Mouse (Mus musculus) liver, adult 2 months (tissue): ENCODE data around the gene Rpl23. TPM values are rescaled to one million over a fixed set of nuclear protein-coding genes. Genes with fewer than 3 reads are reported as not detected.
"Not testable (repeated sequence)": the region's sequence is repeated elsewhere in the genome, so short reads cannot be mapped to it uniquely, and the experiment has no call there.

Experiments
- DNase-seq: peaks from one replicate; pipeline ENCODE4 v3.0.0-alpha.2; 2011; ENCODE audit warnings: low read depth, low spot score; ENCODE audit errors: extremely low read depth
- H3K27ac ChIP-seq: fragments of 200-500 bp; replicated peaks from 2 replicates; pipeline ENCODE4 v1.5.1; 2012; ENCODE audit warnings: low read depth, mild to moderate bottlenecking, control low read depth, inconsistent platforms, low read length; ENCODE audit not compliant: insufficient read depth
- H3K27me3 ChIP-seq: fragments of 200-500 bp; 2 replicates; pipeline ENCODE4 v1.6.1; 2012; ENCODE audit warnings: mild to moderate bottlenecking, moderate library complexity, low read length, inconsistent platforms; ENCODE audit not compliant: control insufficient read depth, insufficient read depth
- H3K36me3 ChIP-seq: fragments of 200-500 bp; 2 replicates; pipeline ENCODE4 v1.6.1; 2012; ENCODE audit warnings: low read length, inconsistent platforms; ENCODE audit not compliant: control insufficient read depth, insufficient read depth
- H3K4me1 ChIP-seq: fragments of 200-500 bp; 2 replicates; pipeline ENCODE4 v1.6.1; 2011; ENCODE audit warnings: low read length; ENCODE audit not compliant: control insufficient read depth, insufficient read depth
- H3K4me3 ChIP-seq: fragments of 200-500 bp; 2 replicates; pipeline ENCODE4 v1.5.1; 2011; ENCODE audit warnings: low read depth, mild to moderate bottlenecking, control low read depth, low read length, moderate library complexity; ENCODE audit not compliant: insufficient read depth
- H3K79me2 ChIP-seq: fragments of 200-500 bp; 2 replicates; pipeline ENCODE4 v1.6.1; 2012; ENCODE audit warnings: inconsistent platforms, mild to moderate bottlenecking, low read length, moderate library complexity; ENCODE audit not compliant: control insufficient read depth, insufficient read depth
- H3K9ac ChIP-seq: fragments of 200-500 bp; 2 replicates; pipeline ENCODE4 v1.6.1; 2012; ENCODE audit warnings: low read depth, mild to moderate bottlenecking, control low read depth, inconsistent platforms, low read length
- CTCF ChIP-seq: fragments of 200-500 bp; IDR thresholded peaks from 2 replicates; pipeline ENCODE4 v1.5.1; 2011; ENCODE audit warnings: low read depth, low read length, control low read depth
- POLR2A ChIP-seq: fragments of 200-500 bp; IDR thresholded peaks from 2 replicates; pipeline ENCODE4 v1.6.1; 2011; ENCODE audit warnings: low read length, control low read depth; ENCODE audit not compliant: insufficient read depth; ENCODE audit errors: extremely low read depth
- WGBS: fragments of 180-500 bp; shearing (Covaris S2); methylation state at CpG from one replicate; pipeline ENCODE4 v1.1.7; 2018; 5-methylcytosine and 5-hydroxymethylcytosine counted together
- polyA plus RNA-seq: library from polyadenylated mRNA; depleted of rRNA; stranded (reverse); fragments of >200 nt; gene quantifications from 2 replicates; pipeline ENCODE4 v1.2.3, GENCODE M21; 2012; rRNA removed
- total RNA-seq: library from RNA; depleted of rRNA; stranded (reverse); fragments of >200 nt; gene quantifications from 2 replicates; pipeline ENCODE4 v1.2.3, GENCODE M21; 2014; rRNA removed

Rpl23 gene
- total and polyA plus RNA-seq, 2 experiments: 68.5 to 283 TPM

DNA sequence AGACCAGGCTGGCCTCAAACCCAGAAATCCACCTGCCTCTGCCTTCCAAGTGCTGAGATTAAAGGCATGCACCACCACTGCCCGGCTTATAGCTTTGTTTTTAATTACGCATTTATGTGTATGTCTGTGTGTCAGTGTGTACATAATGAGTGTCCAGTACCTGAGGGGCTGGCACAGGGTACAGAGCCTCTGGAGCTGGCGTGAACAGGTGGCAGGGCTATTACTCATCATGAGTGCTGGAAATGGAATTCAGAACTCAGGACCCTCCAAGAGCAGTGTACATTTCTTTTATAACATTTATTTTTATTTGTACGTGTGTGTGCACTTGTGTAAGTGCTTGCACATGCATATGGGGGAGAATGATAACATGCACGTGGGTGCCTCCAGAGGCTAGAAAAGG, 45.6 kb downstream of the Rpl23 start:
- WGBS: 93% methylated on average over 5 of the region's 5 CpGs
- TF ChIP-seq POLR2A (no peak), CTCF (no peak)

GRCm38 (mm10) chr11:97734810-97735209, 47.4 kb downstream of the Rpl23 start:
- not testable (repeated sequence) for DNase-seq, H3K4me3 ChIP-seq, H3K4me1 ChIP-seq, H3K27me3 ChIP-seq, H3K79me2 ChIP-seq, H3K27ac ChIP-seq, H3K9ac ChIP-seq
- WGBS: 81% methylated on average over 5 of the region's 5 CpGs
- peaks cover 12% of the 10 kb centered on the region for H3K36me3 ChIP-seq

More for the DNA sequence above, 45.6 kb downstream of the Rpl23 start:
- Histone ChIP-seq H3K4me1 (peaks cover 11% of the 10 kb centered on the region), H3K9ac (no peak overlapping the region), H3K36me3 (peaks cover 3% of the 10 kb centered on the region; the same call in 1 of the 2 replicates), H3K4me3 (no peak overlapping the region), H3K27ac (no peak overlapping the region), H3K79me2 (peaks cover 18% of the 10 kb centered on the region; the same call in 1 of the 2 replicates), H3K27me3 (no peaks in the 10 kb centered on the region)
- DNase-seq: no peak

DNA sequence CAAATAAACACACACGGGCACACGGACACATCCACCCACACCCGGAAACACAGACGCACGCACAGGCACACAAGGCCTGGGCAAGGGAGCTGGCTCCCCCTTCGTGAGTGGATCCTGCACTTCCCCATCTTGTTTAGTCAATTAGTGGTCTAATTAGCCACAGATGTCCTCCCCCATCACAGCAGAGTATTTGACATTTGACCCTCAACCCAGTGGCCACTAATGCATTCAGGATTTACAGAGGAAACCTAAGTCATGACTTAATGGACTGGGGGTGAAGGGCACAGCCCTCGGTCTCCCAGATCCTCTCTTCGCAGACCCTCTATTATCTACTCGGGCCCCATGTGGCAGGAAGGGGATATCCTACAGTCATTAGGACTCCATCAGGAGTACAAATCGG, 48.5 kb downstream of the Rpl23 start:
- H3K4me1 ChIP-seq: peaks cover 5% of the 10 kb centered on the region
- peaks cover 12% of the 10 kb centered on the region for H3K36me3 ChIP-seq
- TF ChIP-seq CTCF (no peak), POLR2A (no peak)
- DNase-seq: no peak
- H3K79me2 ChIP-seq: peaks cover 6% of the 10 kb centered on the region; the same call in 1 of the 2 replicates
- WGBS: 58% methylated on average over 10 of the region's 10 CpGs
- H3K4me3 ChIP-seq: no peak overlapping the region
- H3K27ac ChIP-seq: no peak overlapping the region
- no peak overlapping the region for H3K9ac ChIP-seq
- no peaks in the 10 kb centered on the region for H3K27me3 ChIP-seq

- Histone ChIP-seq H3K9ac (no peak overlapping the region), H3K79me2 (0 out of 2 replicates have a peak, but pooled peaks cover 3% of the 10 kb centered on the region), H3K27me3 (no peaks in the 10 kb centered on the region), H3K36me3 (peaks cover 16% of the 10 kb centered on the region), H3K27ac (no peak overlapping the region), H3K4me1 (0 out of 2 replicates have a peak, but pooled peaks cover 1% of the 10 kb centered on the region), H3K4me3 (no peak overlapping the region)
- no peak for DNase-seq
- TF ChIP-seq CTCF: no peak
- TF ChIP-seq POLR2A: no peak
- 93% methylated on average over 7 of the region's 7 CpGs for WGBS
Observed at GRCm38 (mm10) chr11:97728730-97729129, 53.5 kb downstream of the Rpl23 start.

DNA sequence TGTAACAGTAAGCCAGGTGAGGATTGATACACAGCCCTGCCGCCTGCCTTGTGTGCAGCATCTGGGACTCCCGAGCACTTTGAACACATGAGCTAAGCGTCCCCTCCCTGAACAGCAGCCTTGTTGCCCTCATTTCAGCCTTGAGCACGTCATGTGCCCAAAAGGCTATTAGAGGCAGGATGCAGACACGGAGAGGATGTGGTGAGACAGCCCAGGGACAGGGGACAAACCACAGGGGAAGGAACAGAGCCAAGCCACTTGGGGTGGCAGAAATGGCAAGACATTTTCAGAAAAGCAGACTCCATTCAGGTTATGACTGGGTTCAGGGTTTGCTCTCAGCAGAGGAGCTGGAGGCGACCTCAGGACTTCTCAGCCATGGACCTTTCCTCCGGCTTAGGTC, 53.9 kb downstream of the Rpl23 start:
- Histone ChIP-seq H3K4me1 (0 out of 2 replicates have a peak, but pooled peaks cover 1% of the 10 kb centered on the region), H3K79me2 (no peaks in the 10 kb centered on the region), H3K27ac (no peak overlapping the region), H3K27me3 (no peaks in the 10 kb centered on the region), H3K4me3 (no peak overlapping the region), H3K36me3 (peaks cover 16% of the 10 kb centered on the region), H3K9ac (no peak overlapping the region)
- DNase-seq: no peak
- TF ChIP-seq POLR2A: no peak
- no peak for TF ChIP-seq CTCF
- WGBS: 87% methylated on average over 7 of the region's 7 CpGs

Other genes starting within 250 kb of the Rpl23 start
- gene Srcin1, start 206.3 kb downstream of the Rpl23 start, total RNA-seq: under 0.01 and 0.20 TPM in 2 replicates
- 0.06 and 0.12 TPM in 2 replicates for gene Srcin1, start 206.3 kb downstream of the Rpl23 start, polyA plus RNA-seq
- gene Epop, start 152.7 kb downstream of the Rpl23 start, total RNA-seq: 0.37 and 0.67 TPM in 2 replicates
- 2.5 and 3.5 TPM in 2 replicates for gene Epop, start 152.7 kb downstream of the Rpl23 start, polyA plus RNA-seq
- 3.8 and 6.0 TPM in 2 replicates for gene Mllt6, start 119.0 kb downstream of the Rpl23 start, total RNA-seq
- 8.9 and 11.2 TPM in 2 replicates for gene Mllt6, start 119.0 kb downstream of the Rpl23 start, polyA plus RNA-seq
- gene Cisd3, start 96.6 kb downstream of the Rpl23 start, total RNA-seq: 35.7 and 41.0 TPM in 2 replicates
- 73.6 and 94.5 TPM in 2 replicates for gene Cisd3, start 96.6 kb downstream of the Rpl23 start, polyA plus RNA-seq
- gene Pcgf2, start 81.9 kb downstream of the Rpl23 start, total RNA-seq: 0.34 and 0.37 TPM in 2 replicates
- gene Pcgf2, start 81.9 kb downstream of the Rpl23 start, polyA plus RNA-seq: 5.6 and 12.0 TPM in 2 replicates
- 281 and 313 TPM in 2 replicates for gene Psmb3, start 79.0 kb downstream of the Rpl23 start, total RNA-seq
- 299 and 334 TPM in 2 replicates for gene Psmb3, start 79.0 kb downstream of the Rpl23 start, polyA plus RNA-seq
- gene Pip4k2b, start 37.7 kb downstream of the Rpl23 start, total RNA-seq: 4.1 and 5.5 TPM in 2 replicates
- gene Pip4k2b, start 37.7 kb downstream of the Rpl23 start, polyA plus RNA-seq: 10.8 and 11.0 TPM in 2 replicates
- 5.8 and 6.8 TPM in 2 replicates for gene Cwc25, start 15.9 kb downstream of the Rpl23 start, total RNA-seq
- 6.2 and 6.3 TPM in 2 replicates for gene Cwc25, start 15.9 kb downstream of the Rpl23 start, polyA plus RNA-seq
- not detected in 2 replicates for gene 1700001P01Rik, start 6.5 kb downstream of the Rpl23 start, total RNA-seq
- not detected in 2 replicates for gene 1700001P01Rik, start 6.5 kb downstream of the Rpl23 start, polyA plus RNA-seq
- gene Lasp1, start 16.6 kb upstream of the Rpl23 start, total RNA-seq: 23.3 and 33.3 TPM in 2 replicates
- gene Lasp1, start 16.6 kb upstream of the Rpl23 start, polyA plus RNA-seq: 80.5 and 85.4 TPM in 2 replicates
- gene B230217C12Rik, start 58.3 kb upstream of the Rpl23 start, total RNA-seq: 0.09 and 0.27 TPM in 2 replicates
- 0.14 and 0.29 TPM in 2 replicates for gene B230217C12Rik, start 58.3 kb upstream of the Rpl23 start, polyA plus RNA-seq
- 1.4 and 1.9 TPM in 2 replicates for gene Fbxo47, start 101.7 kb upstream of the Rpl23 start, total RNA-seq
- 0.17 and 0.27 TPM in 2 replicates for gene Fbxo47, start 101.7 kb upstream of the Rpl23 start, polyA plus RNA-seq
- 0.28 and 0.47 TPM in 2 replicates for gene Plxdc1, start 204.0 kb upstream of the Rpl23 start, total RNA-seq
- gene Plxdc1, start 204.0 kb upstream of the Rpl23 start, polyA plus RNA-seq: 0.58 and 1.2 TPM in 2 replicates
- gene Arl5c, start 213.7 kb upstream of the Rpl23 start, total RNA-seq: 0.20 and 0.37 TPM in 2 replicates
- gene Arl5c, start 213.7 kb upstream of the Rpl23 start, polyA plus RNA-seq: 0.44 and 0.55 TPM in 2 replicates
- gene Cacnb1, start 240.6 kb upstream of the Rpl23 start, total RNA-seq: 0.37 and 0.54 TPM in 2 replicates
- gene Cacnb1, start 240.6 kb upstream of the Rpl23 start, polyA plus RNA-seq: 0.81 and 0.84 TPM in 2 replicates
- gene Rpl19, start 244.3 kb upstream of the Rpl23 start, total RNA-seq: 606 and 614 TPM in 2 replicates
- 224 and 235 TPM in 2 replicates for gene Rpl19, start 244.3 kb upstream of the Rpl23 start, polyA plus RNA-seq